Mouse (Mus musculus): Measurements from ENCODE around the gene Clstn3. TPM values are rescaled to one million over a fixed set of nuclear protein-coding genes. Genes with fewer than 3 reads are reported as not detected.

Gene Clstn3
- total RNA-seq, 2 experiments from 2014 or later, result 18.4 to 19.9 TPM

GRCm38 (mm10) chr6:124456243-124456642 lies 8.4 kb downstream of the Clstn3 start:
- ATAC-seq (replicated peaks; ENCODE audit: low FRiP score, low TSS enrichment, poor library complexity, severe bottlenecking), result no peak

GRCm38 (mm10) chr6:124453756-124454155 lies 10.8 kb downstream of the Clstn3 start:
- ATAC-seq (replicated peaks; ENCODE audit: low FRiP score, low TSS enrichment, poor library complexity, severe bottlenecking), result no peak

- peak; percentile 62 for ATAC-seq (replicated peaks; ENCODE audit: low FRiP score, low TSS enrichment, poor library complexity, severe bottlenecking)
Observed at GRCm38 (mm10) chr6:124451995-124452394, 12.6 kb downstream of the Clstn3 start.

GRCm38 (mm10) chr6:124449668-124450383 lies 14.8 kb downstream of the Clstn3 start:
- no peak for ATAC-seq (replicated peaks; ENCODE audit: low FRiP score, low TSS enrichment, poor library complexity, severe bottlenecking)

- ATAC-seq (replicated peaks; ENCODE audit: low FRiP score, low TSS enrichment, poor library complexity, severe bottlenecking), result no peak
Observed at GRCm38 (mm10) chr6:124448959-124449667, 15.5 kb downstream of the Clstn3 start.

- peak; percentile 38; the same call in 1 of the 2 replicates for ATAC-seq (replicated peaks; ENCODE audit: low FRiP score, low TSS enrichment, poor library complexity, severe bottlenecking)
Observed at GRCm38 (mm10) chr6:124448186-124448852, 16.3 kb downstream of the Clstn3 start.

- no peak for ATAC-seq (replicated peaks; ENCODE audit: low FRiP score, low TSS enrichment, poor library complexity, severe bottlenecking)
Observed at GRCm38 (mm10) chr6:124447356-124447755, 17.2 kb downstream of the Clstn3 start.

GRCm38 (mm10) chr6:124446459-124446858 lies 18.1 kb downstream of the Clstn3 start:
- no peak for ATAC-seq (replicated peaks; ENCODE audit: low FRiP score, low TSS enrichment, poor library complexity, severe bottlenecking)

- ATAC-seq (replicated peaks; ENCODE audit: low FRiP score, low TSS enrichment, poor library complexity, severe bottlenecking), result no peak
Observed at GRCm38 (mm10) chr6:124446024-124446423, 18.6 kb downstream of the Clstn3 start.

GRCm38 (mm10) chr6:124443338-124443737 lies 21.3 kb downstream of the Clstn3 start:
- no peak for ATAC-seq (replicated peaks; ENCODE audit: low FRiP score, low TSS enrichment, poor library complexity, severe bottlenecking)

- ATAC-seq (replicated peaks; ENCODE audit: low FRiP score, low TSS enrichment, poor library complexity, severe bottlenecking), result no peak
Observed at GRCm38 (mm10) chr6:124436245-124436644, 28.3 kb downstream of the Clstn3 start.

GRCm38 (mm10) chr6:124435173-124435572 lies 29.4 kb downstream of the Clstn3 start:
- no peak for ATAC-seq (replicated peaks; ENCODE audit: low FRiP score, low TSS enrichment, poor library complexity, severe bottlenecking)

GRCm38 (mm10) chr6:124433688-124434324 lies 30.8 kb downstream of the Clstn3 start:
- ATAC-seq (replicated peaks; ENCODE audit: low FRiP score, low TSS enrichment, poor library complexity, severe bottlenecking), result no peak

GRCm38 (mm10) chr6:124430784-124431495 lies 33.7 kb downstream of the Clstn3 start:
- ATAC-seq (replicated peaks; ENCODE audit: low FRiP score, low TSS enrichment, poor library complexity, severe bottlenecking), result no peak

- no peak for ATAC-seq (replicated peaks; ENCODE audit: low FRiP score, low TSS enrichment, poor library complexity, severe bottlenecking)
Observed at GRCm38 (mm10) chr6:124430379-124430778, 34.2 kb downstream of the Clstn3 start.

GRCm38 (mm10) chr6:124427791-124428576 lies 36.6 kb downstream of the Clstn3 start:
- no peak for ATAC-seq (replicated peaks; ENCODE audit: low FRiP score, low TSS enrichment, poor library complexity, severe bottlenecking)

- no peak for ATAC-seq (replicated peaks; ENCODE audit: low FRiP score, low TSS enrichment, poor library complexity, severe bottlenecking)
Observed at GRCm38 (mm10) chr6:124427289-124427688, 37.3 kb downstream of the Clstn3 start.

GRCm38 (mm10) chr6:124426604-124427003 lies 38.0 kb downstream of the Clstn3 start:
- no peak for ATAC-seq (replicated peaks; ENCODE audit: low FRiP score, low TSS enrichment, poor library complexity, severe bottlenecking)

GRCm38 (mm10) chr6:124425523-124425922 lies 39.1 kb downstream of the Clstn3 start:
- no peak for ATAC-seq (replicated peaks; ENCODE audit: low FRiP score, low TSS enrichment, poor library complexity, severe bottlenecking)
